Mouse (Mus musculus): ENCODE measurements around the gene Gins2.

DNA sequence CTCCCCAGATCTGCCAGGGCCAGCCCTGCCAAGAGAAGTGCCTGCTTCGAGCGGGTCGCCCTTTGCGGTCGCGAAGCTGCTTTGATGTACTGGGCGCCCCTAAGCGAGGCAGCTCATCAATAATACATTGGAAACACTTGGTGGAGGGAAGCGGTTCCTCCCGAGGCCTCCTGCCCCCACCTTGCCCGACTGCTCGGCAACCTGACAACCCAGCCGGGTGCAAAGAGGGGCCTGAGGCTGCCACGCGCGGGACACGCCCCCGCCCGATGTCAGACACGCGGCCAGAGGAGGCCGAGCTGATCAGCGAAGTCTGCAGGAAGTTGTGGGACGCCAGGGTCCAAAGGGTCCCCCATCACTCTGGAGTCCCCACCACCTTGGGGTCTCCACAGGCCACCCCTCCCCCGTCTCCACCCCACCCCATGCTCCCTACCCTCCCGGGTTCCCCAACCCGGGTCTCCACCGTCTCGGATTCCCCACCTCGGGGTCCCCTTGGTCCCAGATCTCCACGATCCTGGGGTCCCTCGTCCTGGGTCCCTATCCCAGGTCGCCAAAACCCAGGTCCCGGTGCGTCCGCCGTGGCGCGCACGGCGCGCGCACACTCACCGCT, 44.7 kb upstream of the Gins2 start:
- TF ChIP-seq GATA1 (IDR thresholded peaks at IDR 0.05; ENCODE audit: borderline replicate concordance, low read length) (no peak), FLI1 (IDR thresholded peaks at IDR 0.05; ENCODE audit: low read length) (no peak)

All from megakaryocyte, embryonic 14.5 days (primary cell).